Mouse (Mus musculus) C2C12 (cell line): ENCODE measurements around the gene Hyal1.

Experiments used
- CTCF ChIP-seq: IDR thresholded peaks from one replicate; pipeline ENCODE4 v1.5.1; 2011; ENCODE audit not compliant: control insufficient read depth, insufficient read depth, insufficient read length
- MAX ChIP-seq: IDR thresholded peaks from one replicate; pipeline ENCODE4 v1.6.1; 2011; ENCODE audit warnings: mild to moderate bottlenecking, control low read depth
- MYOD1 ChIP-seq: IDR thresholded peaks from one replicate; pipeline ENCODE4 v1.6.1; 2011; ENCODE audit warnings: low read depth; ENCODE audit not compliant: control insufficient read depth, insufficient read length
- USF1 ChIP-seq: IDR thresholded peaks from one replicate; pipeline ENCODE4 v1.6.1; 2011; ENCODE audit warnings: low read depth, mild to moderate bottlenecking, control low read depth, moderate library complexity

DNA sequence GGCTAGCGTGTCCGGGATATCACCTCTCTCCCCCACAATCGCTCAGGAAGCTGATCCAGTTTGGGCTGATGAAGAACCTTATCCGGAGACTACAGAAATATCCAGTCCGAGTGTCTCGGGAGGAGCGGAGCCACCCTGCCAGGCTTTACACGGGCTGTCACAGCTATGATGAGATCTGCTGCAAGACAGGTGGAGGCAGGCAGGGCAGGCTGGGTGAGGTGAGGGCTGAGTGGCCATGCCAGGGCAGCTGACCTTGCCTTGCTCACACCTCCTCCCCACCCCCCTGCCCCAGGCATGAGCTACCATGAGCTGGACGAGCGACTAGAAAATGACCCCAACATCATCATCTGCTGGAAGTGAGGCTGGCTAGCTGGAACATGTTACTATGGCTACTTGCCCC is 31.5 kb upstream of the Hyal1 start:
- TF ChIP-seq CTCF (no peak), MAX (no peak), MYOD1 (no peak), USF1 (no peak)
